Mouse (Mus musculus) hematopoietic multipotent progenitor cell, adult 10-12 weeks (in vitro differentiated cells): Measurements from ENCODE around the gene Foxl2. TPM values are rescaled to one million over a fixed set of nuclear protein-coding genes. Genes with fewer than 3 reads are reported as not detected.

Experiments
- polyA plus RNA-seq: library from polyadenylated mRNA; stranded (reverse); fragments of >175 nt; gene quantifications from 2 replicates; pipeline ENCODE4 v1.2.3, GENCODE M21; 2012; ENCODE audit warnings: low replicate concordance

The Foxl2 gene
- not detected in 2 replicates for polyA plus RNA-seq

GRCm38 (mm10) chr9:98955103-98955715 lies at the start of gene Foxl2:
Gene Foxl2 (plus strand): TSS chr9:98955288.

GRCm38 (mm10) chr9:98985800-98986475 lies 30.9 kb downstream of the Foxl2 start, which contains the start of gene Faim:
Gene Faim (plus strand): TSS chr9:98986373.

Other genes with a start within 250 kb of the Foxl2 start
- not detected in 2 replicates for gene Prr23a1, start 112.8 kb upstream of the Foxl2 start, polyA plus RNA-seq
- not detected in 2 replicates for gene Prr23a2, start 98.8 kb upstream of the Foxl2 start, polyA plus RNA-seq
- gene Prr23a3, start 90.5 kb upstream of the Foxl2 start, polyA plus RNA-seq = not detected in 2 replicates
- not detected in 2 replicates for gene 7420426K07Rik, start 52.2 kb upstream of the Foxl2 start, polyA plus RNA-seq
- gene Faim, start 31.1 kb downstream of the Foxl2 start, polyA plus RNA-seq = 14.3 and 17.8 TPM in 2 replicates
- not detected in 2 replicates for gene Gm1123, start 80.4 kb downstream of the Foxl2 start, polyA plus RNA-seq
- gene Pik3cb, start 185.3 kb downstream of the Foxl2 start, polyA plus RNA-seq = 0.47 and 1.1 TPM in 2 replicates